Comparison of ENCODE assay signal across 18 mouse cellular contexts in the genomic region with DNA sequence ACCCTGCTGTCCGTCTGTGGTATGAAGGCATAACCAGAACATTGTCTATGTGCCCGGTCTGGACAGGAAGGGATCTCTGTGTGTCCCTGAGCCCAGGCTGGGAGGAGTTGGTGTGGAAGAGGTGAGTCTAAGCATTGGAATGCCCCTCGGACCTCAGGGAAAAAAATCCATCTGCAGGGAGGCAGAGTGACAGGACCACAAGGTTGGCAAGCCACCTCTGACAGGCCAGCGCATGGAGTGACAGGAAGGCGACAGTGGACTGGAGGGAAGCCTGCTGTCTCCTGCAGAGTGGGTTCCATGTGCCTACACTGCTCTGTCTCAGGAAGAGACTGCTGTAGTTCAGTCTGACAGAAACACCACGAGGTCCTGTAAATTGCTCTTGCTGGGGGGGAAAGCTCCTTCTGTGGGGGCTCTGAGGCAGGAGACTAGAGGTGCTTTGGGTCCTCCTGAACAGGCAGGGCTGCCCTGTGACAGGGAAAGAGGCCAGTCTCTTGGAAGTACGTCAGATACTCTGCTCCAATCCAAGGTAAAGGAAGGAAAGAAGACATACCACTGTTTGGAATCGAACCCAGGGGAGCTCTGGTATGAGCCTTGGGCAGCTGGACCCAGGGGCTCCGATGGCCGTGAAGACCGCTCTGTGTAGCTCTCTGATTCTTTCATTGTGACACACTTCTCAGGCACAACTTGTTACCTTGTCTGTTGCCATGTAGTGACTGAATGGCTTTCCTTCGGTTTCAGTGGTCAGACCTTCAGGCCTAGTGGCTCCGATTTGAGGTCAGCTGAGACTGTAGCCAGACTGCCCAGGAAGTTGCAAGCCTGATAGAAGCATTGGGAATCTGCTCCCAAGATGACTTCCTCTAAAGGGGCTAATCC. TPM values are rescaled to one million over a fixed set of nuclear protein-coding genes. Genes with fewer than 3 reads are reported as not detected.
DNase-seq lines count a peak whose midpoint lies in the region; ATAC-seq lines count a peak whose summit lies in the region.
"Had no signal": no experiment of that assay in that cellular context is flagged by ENCODE, and none has a peak within 500 bp of the region (broad histone marks: within the 10 kb centered on the region; RNA-seq: fewer than 3 reads in every experiment).

No protein-coding gene starts in this region.

- no peak overlapping the region for H3K4me2 ChIP-seq in limb, embryonic 12.5 days
- H3K4me2 ChIP-seq in forebrain, embryonic 15.5 days (replicated peaks): no peak overlapping the region
- H3K4me2 ChIP-seq: hindbrain, embryonic 14.5 days; intestine, embryonic 15.5 days; kidney, embryonic 15.5 days had no signal

- H3K36me3 ChIP-seq in limb, embryonic 12.5 days: no peaks in the 10 kb centered on the region
- no peaks in the 10 kb centered on the region for H3K36me3 ChIP-seq in forebrain, embryonic 15.5 days
- H3K36me3 ChIP-seq: heart, embryonic 10.5 days; intestine, embryonic 15.5 days; kidney, embryonic 15.5 days had no signal

- H3K4me3 ChIP-seq in limb, embryonic 12.5 days (replicated peaks): no peak overlapping the region
- H3K4me3 ChIP-seq in forebrain, embryonic 15.5 days: no peak overlapping the region
- H3K4me3 ChIP-seq: heart, embryonic 10.5 days; intestine, embryonic 15.5 days; kidney, embryonic 15.5 days had no signal

- DNase-seq in adrenal gland, adult (ENCODE audit: inconsistent age in 2 of 2, low spot score in 1 of 2): peak; percentile 66 to 76
- DNase-seq in adrenal gland, adult 18-20 months (ENCODE audit: low spot score in 2 of 2): no peak
- DNase-seq in heart, adult 11 months: peak; percentile 90
- DNase-seq in heart, adult 9 months (ENCODE audit: low spot score in 2 of 2): no peak
- DNase-seq in Muller cell, postnatal 12 days (ENCODE audit: inconsistent ontology term): peak; percentile 49
- no peak for DNase-seq in urinary bladder, adult 18-20 months (ENCODE audit: low spot score in 2 of 2)
- DNase-seq: cerebellum, adult 9-10 months; midbrain, embryonic 14.5 days; retina, postnatal 1 day; right cerebral cortex, postnatal 4 days; thymus, adult 18-20 months had no signal

- 78% methylated on average over 13 of the region's 13 CpGs for WGBS in limb, embryonic 12.5 days
- 86% methylated on average over 13 of the region's 13 CpGs for WGBS in forebrain, embryonic 15.5 days

- H3K27ac ChIP-seq in limb, embryonic 12.5 days: peak overlapping the region; percentile 20; the same call in 1 of the 2 replicates
- no peak overlapping the region for H3K27ac ChIP-seq in forebrain, embryonic 15.5 days (replicated peaks)
- H3K27ac ChIP-seq: heart, embryonic 10.5 days; hindbrain, embryonic 14.5 days; intestine, embryonic 15.5 days; kidney, embryonic 15.5 days had no signal

- H3K4me1 ChIP-seq in limb, embryonic 12.5 days (replicated peaks): peaks cover 34% of the 10 kb centered on the region
- H3K4me1 ChIP-seq in forebrain, embryonic 15.5 days: no peaks in the 10 kb centered on the region

- no peak; the same call in 1 of the 2 replicates for ATAC-seq in limb, embryonic 12.5 days (ENCODE audit: insufficient number of reproducible peaks, insufficient read depth, low FRiP score, low TSS enrichment, low read depth)
- no peak for ATAC-seq in forebrain, embryonic 15.5 days (replicated peaks)
- ATAC-seq: forebrain, embryonic 14.5 days; intestine, embryonic 15.5 days had no signal

- no peaks in the 10 kb centered on the region for H3K9me3 ChIP-seq in limb, embryonic 12.5 days
- no peaks in the 10 kb centered on the region for H3K9me3 ChIP-seq in forebrain, embryonic 15.5 days
- H3K9me3 ChIP-seq: heart, embryonic 10.5 days; intestine, embryonic 15.5 days; kidney, embryonic 15.5 days had no signal

- H3K27me3 ChIP-seq in limb, embryonic 12.5 days: no peaks in the 10 kb centered on the region
- H3K27me3 ChIP-seq in forebrain, embryonic 15.5 days: no peaks in the 10 kb centered on the region
- H3K27me3 ChIP-seq: intestine, embryonic 15.5 days; kidney, embryonic 15.5 days had no signal

- no peak overlapping the region for H3K9ac ChIP-seq in limb, embryonic 12.5 days (replicated peaks)
- H3K9ac ChIP-seq in forebrain, embryonic 15.5 days (replicated peaks): no peak overlapping the region
- H3K9ac ChIP-seq: hindbrain, embryonic 14.5 days; intestine, embryonic 15.5 days; kidney, embryonic 15.5 days had no signal

RNA-seq across cellular contexts. Expression of gene Adcy7, which starts 11.3 kb away (rescaled TPM):
- total RNA-seq in adrenal gland, adult 18-20 months (2021): 10 to 100 TPM in 1 of 2 experiments, 1 to 10 TPM in 1; 5.7 to 11.4 TPM
- 3.2 and 4.4 TPM in 2 replicates for polyA plus RNA-seq in limb, embryonic 12.5 days (2016; fragmentation: Nextera tagmentation; extraction: Ambion mirVana)
- 1.4 and 1.5 TPM in 2 replicates for polyA plus RNA-seq in forebrain, embryonic 15.5 days (2015; fragmentation: Nextera tagmentation; extraction: Ambion mirVana)

Comparison
In these comparisons a context has a peak if more than half of its experiments do, and no peak if none do; other contexts are left out.
1. DNase-seq: peak in adrenal gland, adult (2 of 2), heart, adult 11 months (single experiment) and Muller cell, postnatal 12 days (single experiment); none in adrenal gland, adult 18-20 months (0 of 2), heart, adult 9 months (0 of 2) and urinary bladder, adult 18-20 months (0 of 2).